Mouse (Mus musculus) CH12.LX (cell line): ENCODE data around the gene Usp1. TPM values are rescaled to one million over a fixed set of nuclear protein-coding genes. Genes with fewer than 3 reads are reported as not detected.

Experiments used
- DNase-seq: peaks from one replicate; pipeline ENCODE4 v3.0.0-alpha.2; 2013; ENCODE audit errors: extremely low read depth
- H3K27ac ChIP-seq: 2 replicates; pipeline ENCODE4 v1.5.1; 2012; ENCODE audit warnings: low read depth, mild to moderate bottlenecking, control low read depth, moderate library complexity; ENCODE audit not compliant: insufficient read depth
- H3K27me3 ChIP-seq: replicated peaks from 2 replicates; pipeline ENCODE3; 2012; ENCODE audit warnings: inconsistent platforms
- H3K36me3 ChIP-seq, 2 experiments: replicated peaks in 1 of 2; 2 replicates each; pipeline versions ENCODE3 to v1.6.1; 2012; ENCODE audit warnings: inconsistent platforms in 1 of 2, low read length in 1 of 2, mild to moderate bottlenecking in 1 of 2, mixed read lengths in 1 of 2, moderate library complexity in 1 of 2; ENCODE audit not compliant: control insufficient read depth in 1 of 2, insufficient read depth in 1 of 2
- H3K4me1 ChIP-seq, 2 experiments: 2 replicates each; pipeline ENCODE4 v1.6.1; 2012; ENCODE audit warnings: inconsistent platforms in 1 of 2, moderate library complexity in 1 of 2; ENCODE audit not compliant: insufficient read depth in 2 of 2, control insufficient read depth in 1 of 2
- H3K4me2 ChIP-seq: 2 replicates; pipeline ENCODE4 v1.6.1; 2012; ENCODE audit warnings: low read depth, mild to moderate bottlenecking, control low read depth; ENCODE audit not compliant: poor library complexity, insufficient read depth, severe bottlenecking
- H3K4me3 ChIP-seq, 3 experiments: fragments of 150-350 bp in 1 of 3; sonication (generic) in 1 of 3; replicated peaks in 1 of 3; 2 replicates each; pipeline versions ENCODE3 to v1.5.1; 2011 to 2012; ENCODE audit warnings: low read depth in 2 of 3, low read length in 2 of 3, mild to moderate bottlenecking in 2 of 3, moderate library complexity in 2 of 3, control low read depth in 1 of 3, improper control_type of control experiment in 1 of 3, inconsistent platforms in 1 of 3, mixed read lengths in 1 of 3; ENCODE audit not compliant: poor library complexity in 1 of 3
- H3K79me2 ChIP-seq: replicated peaks from 2 replicates; pipeline ENCODE4 v1.6.1; 2012; ENCODE audit warnings: mild to moderate bottlenecking, moderate library complexity; ENCODE audit not compliant: control insufficient read depth, poor library complexity, insufficient read depth, severe bottlenecking; ENCODE audit errors: extremely low read depth
- H3K9ac ChIP-seq: 2 replicates; pipeline ENCODE4 v1.6.1; 2012; ENCODE audit warnings: low read depth, mild to moderate bottlenecking, control low read depth, moderate library complexity; ENCODE audit not compliant: insufficient read depth
- H3K9me3 ChIP-seq: replicated peaks from 2 replicates; pipeline ENCODE3; 2012; ENCODE audit warnings: low read length, inconsistent platforms, mixed read lengths
- BHLHE40 ChIP-seq: IDR thresholded peaks from 2 replicates; pipeline ENCODE4 v1.6.1; 2011; ENCODE audit warnings: mild to moderate bottlenecking, low read depth, low read length, improper control_type of control experiment
- CHD1 ChIP-seq: IDR thresholded peaks from 2 replicates; pipeline ENCODE4 v1.6.1; 2012; ENCODE audit warnings: low read depth, low read length, improper control_type of control experiment, inconsistent platforms
- CHD2 ChIP-seq: IDR thresholded peaks from 2 replicates; pipeline ENCODE4 v1.6.1; 2011; ENCODE audit warnings: low read length, improper control_type of control experiment
- CTCF ChIP-seq, 2 experiments: IDR thresholded peaks in 1 of 2; conservative IDR thresholded peaks in 1 of 2; 2 replicates each; pipeline ENCODE4 v1.5.1; 2011 to 2012; ENCODE audit warnings: low read depth in 2 of 2, low read length in 2 of 2, improper control_type of control experiment in 1 of 2, inconsistent platforms in 1 of 2, mild to moderate bottlenecking in 1 of 2, moderate library complexity in 1 of 2
- E2F4 ChIP-seq: IDR thresholded peaks from 2 replicates; pipeline ENCODE4 v1.6.1; 2011; ENCODE audit warnings: low read depth, low read length, improper control_type of control experiment; ENCODE audit not compliant: insufficient replicate concordance
- EP300 ChIP-seq: IDR thresholded peaks from 2 replicates; pipeline ENCODE4 v1.6.1; 2011; ENCODE audit warnings: low read length, improper control_type of control experiment
- ETS1 ChIP-seq: conservative IDR thresholded peaks from 2 replicates; pipeline ENCODE4 v1.6.1; 2012; ENCODE audit warnings: low read depth, mild to moderate bottlenecking, inconsistent platforms, low read length, improper control_type of control experiment, moderate library complexity
- HCFC1 ChIP-seq: IDR thresholded peaks from 2 replicates; pipeline ENCODE4 v1.6.1; 2012; ENCODE audit warnings: low read depth, mild to moderate bottlenecking, inconsistent platforms, low read length, improper control_type of control experiment
- KAT2A ChIP-seq: IDR thresholded peaks from 2 replicates; pipeline ENCODE4 v1.6.1; 2012; ENCODE audit warnings: low read length, improper control_type of control experiment, inconsistent platforms; ENCODE audit not compliant: insufficient replicate concordance
- MAFK ChIP-seq: IDR thresholded peaks from 2 replicates; pipeline ENCODE4 v1.6.1; 2011; ENCODE audit warnings: low read length, improper control_type of control experiment; ENCODE audit not compliant: insufficient replicate concordance
- MAZ ChIP-seq: IDR thresholded peaks from 2 replicates; pipeline ENCODE4 v1.6.1; 2012; ENCODE audit warnings: low read depth, mild to moderate bottlenecking, inconsistent platforms, low read length, improper control_type of control experiment, moderate library complexity
- MEF2A ChIP-seq: IDR thresholded peaks from 2 replicates; pipeline ENCODE4 v1.6.1; 2014; ENCODE audit warnings: low read depth, mild to moderate bottlenecking, inconsistent platforms, low read length, improper control_type of control experiment, borderline replicate concordance
- PAX5 ChIP-seq: IDR thresholded peaks from 2 replicates; pipeline ENCODE4 v1.6.1; 2012; ENCODE audit warnings: low read length, inconsistent platforms, mixed read lengths
- POLR2A ChIP-seq: IDR thresholded peaks from 2 replicates; pipeline ENCODE4 v1.6.1; 2011; ENCODE audit warnings: low read depth, mild to moderate bottlenecking, improper control_type of control experiment, low read length
- POLR2AphosphoS2 ChIP-seq: IDR thresholded peaks from 2 replicates; pipeline ENCODE4 v1.6.1; 2011; ENCODE audit warnings: low read depth, low read length, improper control_type of control experiment
- RAD21 ChIP-seq: IDR thresholded peaks from 2 replicates; pipeline ENCODE4 v1.6.1; 2011; ENCODE audit warnings: low read depth, mild to moderate bottlenecking, low read length, improper control_type of control experiment, moderate library complexity
- RCOR1 ChIP-seq: conservative IDR thresholded peaks from 2 replicates; pipeline ENCODE4 v1.6.1; 2012; ENCODE audit warnings: low read depth, mild to moderate bottlenecking, inconsistent platforms, low read length, improper control_type of control experiment
- SMC3 ChIP-seq: IDR thresholded peaks from 2 replicates; pipeline ENCODE4 v1.6.1; 2011; ENCODE audit warnings: low read depth, low read length, improper control_type of control experiment
- TBP ChIP-seq: conservative IDR thresholded peaks from 2 replicates; pipeline ENCODE4 v1.6.1; 2011; ENCODE audit warnings: low read depth, low read length, improper control_type of control experiment
- TCF12 ChIP-seq: IDR thresholded peaks from 2 replicates; pipeline ENCODE4 v1.6.1; 2014; ENCODE audit warnings: low read depth, mild to moderate bottlenecking, inconsistent platforms, low read length, improper control_type of control experiment
- UBTF ChIP-seq: IDR thresholded peaks from 2 replicates; pipeline ENCODE4 v1.6.1; 2012; ENCODE audit warnings: low read depth, mild to moderate bottlenecking, inconsistent platforms, low read length, improper control_type of control experiment, moderate library complexity
- USF1 ChIP-seq: IDR thresholded peaks from 2 replicates; pipeline ENCODE4 v1.6.1; 2014; ENCODE audit warnings: low read depth, mild to moderate bottlenecking, inconsistent platforms, low read length, improper control_type of control experiment
- USF2 ChIP-seq: conservative IDR thresholded peaks from 2 replicates; pipeline ENCODE4 v1.6.1; 2011; ENCODE audit warnings: low read depth, low read length, improper control_type of control experiment
- ZC3H11A ChIP-seq: IDR thresholded peaks from 2 replicates; pipeline ENCODE4 v1.6.1; 2012; ENCODE audit warnings: low read depth, mild to moderate bottlenecking, inconsistent platforms, low read length, improper control_type of control experiment
- ZKSCAN1 ChIP-seq: IDR thresholded peaks from 2 replicates; pipeline ENCODE4 v1.6.1; 2012; ENCODE audit warnings: low read depth, inconsistent platforms, low read length, improper control_type of control experiment, borderline replicate concordance
- ZNF384 ChIP-seq: IDR thresholded peaks from 2 replicates; pipeline ENCODE4 v1.6.1; 2012; ENCODE audit warnings: low read depth, low read length, improper control_type of control experiment, inconsistent platforms
- dilution Hi-C: fragments of 300-500 bp; cut with MboI; formaldehyde crosslinking; loops from 2 replicates; pipeline ENCODE4 v1.14.3; 2020; ENCODE audit warnings: low sequenced_read_pairs; ENCODE audit not compliant: extremely low pct_unique_long_range_greater_than_20kb, extremely low pct_ligation_motif_present
- in situ Hi-C: fragments of 300-500 bp; cut with MboI; formaldehyde crosslinking; loops from 3 replicates; pipeline ENCODE4 v1.14.3; 2019; ENCODE audit warnings: low sequenced_read_pairs, low pct_ligation_motif_present, low pct_unique_long_range_greater_than_20kb, mixed read lengths
- polyA plus RNA-seq: library from polyadenylated mRNA; unstranded; fragments of >175 nt; gene quantifications from 2 replicates; pipeline ENCODE4 v1.2.1, GENCODE M21; 2012; ENCODE audit warnings: low read depth; ENCODE audit not compliant: insufficient read length
- total RNA-seq, 2 experiments: library from RNA; depleted of rRNA; stranded (reverse); fragments of 300-350 nt in 1 of 2; fragments of >200 nt in 1 of 2; gene quantifications; 2 replicates each; pipeline ENCODE4 v1.2.3; 2012 to 2014

Usp1 gene
- total and polyA plus RNA-seq, 3 experiments = 40.9 to 142 (median 115) TPM

DNA sequence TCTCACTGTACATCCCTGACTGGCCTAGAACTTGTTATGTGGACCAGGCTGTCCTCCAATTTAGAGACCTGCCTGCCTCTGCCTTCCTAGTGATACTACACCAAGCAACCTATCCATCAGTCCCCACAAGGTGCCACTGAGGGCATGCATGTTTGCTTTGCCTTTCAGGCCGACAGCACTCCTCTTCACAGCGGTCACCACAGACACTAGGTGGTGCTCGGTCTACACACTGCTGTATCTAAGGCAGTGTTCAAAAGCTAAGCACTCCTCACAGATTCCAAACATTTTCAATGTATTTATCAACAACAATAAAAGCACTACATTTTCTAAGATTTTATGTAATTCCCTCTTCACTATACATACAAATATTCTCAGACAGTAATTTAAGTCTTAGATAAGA is 46.3 kb downstream of the Usp1 start:
- in situ Hi-C loops = no loop called here
- dilution Hi-C loops = no loop called here
- Histone ChIP-seq H3K27ac (no peak overlapping the region), H3K9ac (no peak overlapping the region), H3K4me3 (no peak overlapping the region), H3K27me3 (no peaks in the 10 kb centered on the region), H3K36me3 (no peaks in the 10 kb centered on the region), H3K79me2 (no peaks in the 10 kb centered on the region), H3K4me2 (no peak overlapping the region), H3K9me3 (no peaks in the 10 kb centered on the region), H3K4me1 (no peaks in the 10 kb centered on the region)
- no peak for DNase-seq
- TF ChIP-seq ZNF384 (no peak), UBTF (no peak), CTCF (conservative IDR thresholded peaks at IDR 0.05 in 1 of 2, IDR thresholded peaks at IDR 0.05 in 1 of 2; ENCODE audit: low read depth in 2 of 2, low read length in 2 of 2) (peak in 1 of 2 experiments; percentile 67; a peak in 2 of 4 replicates), ETS1 (no peak), SMC3 (peak; percentile 51), MEF2A (no peak), ZC3H11A (no peak), PAX5 (no peak), RAD21 (peak; percentile 64), KAT2A (no peak), EP300 (no peak), POLR2A (no peak), CHD2 (no peak), USF2 (no peak), TBP (no peak), CHD1 (no peak), BHLHE40 (no peak), ZKSCAN1 (no peak), MAFK (no peak), RCOR1 (no peak), HCFC1 (no peak), USF1 (no peak), POLR2AphosphoS2 (no peak), E2F4 (no peak), MAZ (no peak), TCF12 (no peak)
